Mouse (Mus musculus): ENCODE measurements around the gene Adam1b.

The Adam1b gene

DNA sequence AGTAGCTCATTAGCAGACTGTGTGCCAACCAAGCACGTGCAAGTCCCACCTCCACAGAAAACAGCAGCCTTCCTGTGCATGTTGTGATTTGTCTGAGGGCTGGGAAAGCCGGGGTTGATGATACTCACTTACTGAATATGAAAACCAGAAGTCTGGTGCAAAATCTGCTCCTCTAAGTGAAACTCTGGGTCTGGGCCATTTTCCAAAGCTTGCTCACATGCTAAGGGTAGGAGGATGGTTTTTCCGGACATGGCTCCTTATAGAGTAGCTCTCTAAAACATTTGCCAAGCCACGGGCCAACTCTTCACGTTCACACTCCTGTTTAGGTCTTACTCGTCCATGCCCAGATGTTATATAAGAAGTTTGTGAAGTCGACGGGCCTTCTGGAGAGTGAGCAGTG is 9.9 kb downstream of the Adam1b start:
- DNase-seq (ENCODE audit: low spot score): peak; percentile 21

DNA sequence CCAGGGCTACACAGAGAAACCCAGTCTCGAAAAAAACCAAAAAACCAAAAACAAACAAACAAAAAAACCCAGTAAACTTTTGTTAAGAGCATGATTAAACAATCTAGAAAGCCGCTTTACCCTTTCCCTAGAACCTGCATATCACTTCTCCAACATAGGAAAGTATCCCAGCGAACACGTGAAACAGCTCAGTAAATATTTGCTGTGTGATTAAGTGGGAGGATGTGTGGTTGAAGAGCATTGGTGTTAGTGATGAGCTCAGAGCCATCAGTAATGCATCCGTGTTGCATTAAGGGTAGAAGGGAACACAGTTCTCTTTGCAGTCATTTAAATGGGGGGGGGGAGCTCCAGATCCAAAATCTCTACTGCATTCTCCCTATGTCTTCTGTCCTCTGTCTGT is 18.4 kb downstream of the Adam1b start:
- DNase-seq (ENCODE audit: low spot score): no peak

DNA sequence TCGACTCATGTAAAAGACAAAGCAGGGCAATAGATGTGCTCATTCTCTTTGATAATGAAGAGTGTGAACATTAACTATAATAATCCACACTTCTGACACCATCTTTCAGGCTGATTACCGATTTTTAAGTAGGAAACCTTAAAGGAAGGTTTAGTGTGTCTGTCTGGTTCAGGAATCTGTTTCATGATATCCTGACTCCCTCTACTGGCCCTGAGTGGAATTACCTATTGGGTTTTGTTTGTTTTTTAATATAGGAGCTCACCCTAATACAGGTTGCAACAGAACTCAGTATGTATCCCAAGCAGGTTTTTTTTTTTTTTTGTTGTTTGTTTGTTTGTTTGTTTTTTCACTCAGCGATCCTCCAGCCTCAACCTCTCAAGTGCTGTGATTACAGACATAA is 25.6 kb downstream of the Adam1b start:
- DNase-seq (ENCODE audit: low spot score): peak; percentile 90

DNA sequence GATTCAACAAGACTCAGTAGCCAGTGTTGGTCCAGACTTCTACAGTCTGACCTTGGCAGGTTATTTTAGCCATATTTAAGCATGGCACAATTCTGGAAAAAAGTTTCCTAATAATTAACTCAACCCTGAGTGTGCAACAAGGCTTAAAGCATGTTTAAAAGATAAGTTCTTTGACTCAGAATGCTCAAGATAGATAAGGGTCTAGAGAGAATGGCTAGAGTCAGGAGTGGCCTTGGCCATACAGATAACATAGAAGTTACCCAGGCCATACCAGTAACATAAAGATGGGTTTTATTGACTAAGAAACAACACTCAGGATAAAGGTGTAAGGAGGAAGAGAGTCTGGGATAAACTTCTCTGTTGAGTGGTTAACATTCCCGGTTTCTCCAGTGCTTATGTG is 27.2 kb downstream of the Adam1b start:
- no peak for DNase-seq (ENCODE audit: low spot score)

DNA sequence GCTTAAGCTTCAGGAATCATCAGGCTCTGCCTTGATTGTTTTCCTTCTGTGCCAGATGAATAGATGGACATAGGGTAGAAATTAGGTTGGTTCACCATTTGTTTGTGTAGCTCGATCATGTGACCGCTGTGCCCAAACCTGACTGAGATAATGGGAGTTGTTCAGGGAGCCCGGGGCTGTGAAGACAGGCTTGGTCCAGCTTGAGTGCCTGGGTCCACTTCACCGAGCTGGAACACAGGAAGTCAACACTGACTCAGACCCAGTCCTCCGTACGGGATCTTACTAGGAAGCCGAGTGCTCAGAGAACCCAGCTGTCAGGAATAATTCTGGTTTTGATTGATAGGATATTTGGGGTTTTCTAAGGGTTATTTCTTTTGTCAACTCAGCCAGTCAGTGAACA is 28.6 kb downstream of the Adam1b start:
- DNase-seq (ENCODE audit: low spot score): no peak

DNA sequence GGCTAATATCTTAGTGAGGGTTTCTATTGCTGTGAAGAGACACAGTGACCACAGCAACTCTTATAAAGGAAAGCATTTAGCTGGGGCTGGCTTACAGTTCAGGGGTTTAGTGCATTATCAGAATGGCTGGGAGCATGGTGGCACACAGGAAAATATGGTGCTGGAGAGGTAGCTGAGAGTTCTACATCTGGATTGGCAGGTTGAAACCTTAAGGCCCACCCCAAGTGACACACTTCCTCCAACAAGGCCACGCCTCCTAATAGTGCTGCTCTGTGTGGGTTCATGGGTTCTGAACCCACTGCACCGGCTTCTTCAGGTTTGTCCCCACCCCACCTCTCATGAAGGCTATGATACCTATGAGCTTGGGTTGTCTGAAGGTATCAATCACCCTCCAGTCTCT is 30.8 kb downstream of the Adam1b start:
- no peak for DNase-seq (ENCODE audit: low spot score)

DNA sequence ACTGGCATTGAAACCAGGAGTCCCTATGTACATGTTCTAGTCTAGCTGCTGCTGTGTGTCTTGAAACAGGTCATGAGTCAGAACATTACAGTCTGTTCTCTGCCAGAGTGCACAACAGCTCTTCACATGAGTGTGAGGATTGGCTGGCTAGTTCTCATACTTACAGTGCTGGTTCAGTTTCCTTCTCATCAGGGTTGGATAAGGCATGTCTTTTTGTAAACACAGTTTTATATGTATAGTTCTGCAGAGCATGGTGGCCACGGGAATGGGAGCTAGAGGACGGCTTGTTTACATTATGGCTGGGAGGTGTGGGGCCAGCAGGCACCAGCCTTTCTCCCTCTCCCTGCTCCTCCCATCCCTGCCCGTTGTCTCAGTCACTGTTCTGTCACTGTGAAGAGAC is 33.7 kb downstream of the Adam1b start:
- DNase-seq (ENCODE audit: low spot score): no peak

DNA sequence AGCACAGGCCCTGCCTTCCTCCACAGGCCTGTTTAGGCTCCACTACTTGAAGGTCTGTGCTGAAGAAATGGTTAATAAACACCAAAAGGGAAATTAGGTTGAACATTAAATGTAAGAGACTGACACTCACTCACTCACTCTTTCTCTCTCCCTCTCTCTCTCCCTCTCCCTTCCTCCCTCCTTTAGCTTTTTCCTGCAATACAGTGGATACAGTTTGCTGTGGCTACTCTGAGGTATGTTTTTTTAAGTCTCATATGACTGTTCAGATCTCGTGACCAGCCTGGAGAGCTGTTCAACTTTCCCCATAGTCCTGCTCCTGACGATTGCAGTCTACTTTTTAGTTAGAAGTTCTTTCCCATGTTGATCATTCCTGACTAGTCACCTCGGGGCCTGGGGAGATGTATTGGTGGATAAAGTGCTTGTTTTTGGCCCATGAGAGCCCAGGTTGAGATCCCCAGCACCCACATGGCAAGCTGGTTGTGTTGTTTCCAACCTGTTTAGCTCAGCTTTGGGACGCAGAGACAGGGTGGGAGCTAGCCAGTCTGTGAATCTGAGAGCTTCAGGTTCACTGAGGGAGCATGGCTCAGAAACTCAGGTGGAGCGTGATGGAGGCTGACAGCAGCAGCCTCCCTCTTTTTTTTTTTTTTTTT is 39.5 kb downstream of the Adam1b start:
- DNase-seq (ENCODE audit: low spot score): no peak

DNA sequence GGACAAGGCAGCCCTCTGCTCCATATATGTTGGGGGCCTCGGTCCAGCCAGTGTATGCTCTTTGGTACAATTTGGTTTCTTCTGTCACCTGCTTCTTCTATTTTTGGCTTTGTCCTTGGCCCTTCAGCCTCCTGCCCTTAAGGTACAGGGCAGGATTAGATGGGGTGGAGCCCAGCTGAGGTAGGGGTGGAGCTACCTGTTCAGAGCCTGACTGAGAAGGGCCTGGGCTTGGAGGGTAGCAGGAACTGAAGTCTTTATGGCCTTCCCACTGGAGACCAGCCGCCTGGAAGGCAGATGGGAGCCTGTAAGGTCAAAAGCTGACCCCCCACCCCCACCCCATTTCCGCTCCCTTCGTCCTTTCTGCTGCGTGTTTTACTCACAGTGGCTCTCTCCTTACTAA is 40.3 kb downstream of the Adam1b start:
- no peak for DNase-seq (ENCODE audit: low spot score)

DNA sequence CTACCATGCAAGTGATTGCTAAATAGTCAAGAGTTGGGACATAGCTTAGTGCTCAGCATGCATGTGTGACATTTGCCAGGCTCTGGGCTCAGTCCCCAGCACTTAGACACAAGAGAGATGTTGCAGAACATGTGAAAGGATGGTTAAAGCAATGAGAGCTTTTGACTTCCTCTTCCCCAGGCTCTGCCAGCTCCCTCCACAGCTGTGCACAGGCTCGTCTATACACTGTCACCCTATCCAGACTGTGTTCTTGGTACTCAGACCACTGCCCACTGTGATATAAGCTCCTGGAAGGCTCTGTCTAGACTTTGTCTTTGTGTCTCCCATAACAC is 41.1 kb downstream of the Adam1b start:
- DNase-seq (ENCODE audit: low spot score): no peak

DNA sequence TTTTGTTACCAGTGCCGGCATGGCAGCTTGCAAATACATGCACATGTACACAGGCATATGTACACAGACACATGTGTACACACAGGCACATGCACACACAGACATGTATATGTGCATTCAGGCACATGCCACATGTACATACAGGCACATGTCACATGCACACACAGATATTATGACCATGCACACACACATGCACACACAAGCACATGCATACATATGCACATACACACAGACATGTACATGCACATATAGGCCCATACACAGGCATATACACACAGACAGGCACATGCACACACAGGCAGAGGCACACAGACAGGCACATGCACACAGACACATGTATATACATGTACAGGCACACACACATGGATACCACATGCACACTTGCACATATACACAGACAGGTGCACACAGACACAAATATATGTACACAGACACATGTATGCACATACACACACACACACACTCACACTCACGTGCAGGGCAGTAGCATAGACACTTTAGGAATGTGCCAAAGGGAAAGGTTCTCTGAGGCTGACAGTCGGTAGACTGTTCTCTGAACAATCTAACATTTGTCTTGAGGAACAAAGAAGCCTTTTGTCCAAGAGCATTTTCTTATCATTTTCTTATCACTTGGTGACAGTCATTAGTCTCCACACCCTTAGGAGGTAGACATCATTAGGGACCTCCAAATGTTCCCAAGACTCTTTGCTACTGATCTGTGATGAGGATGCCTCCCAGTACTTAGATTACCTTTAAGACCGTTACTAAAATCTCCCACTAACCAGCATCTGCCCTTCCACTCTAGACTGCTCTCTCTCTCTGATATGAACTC is 41.7 kb downstream of the Adam1b start:
- no peak for DNase-seq (ENCODE audit: low spot score)

DNA sequence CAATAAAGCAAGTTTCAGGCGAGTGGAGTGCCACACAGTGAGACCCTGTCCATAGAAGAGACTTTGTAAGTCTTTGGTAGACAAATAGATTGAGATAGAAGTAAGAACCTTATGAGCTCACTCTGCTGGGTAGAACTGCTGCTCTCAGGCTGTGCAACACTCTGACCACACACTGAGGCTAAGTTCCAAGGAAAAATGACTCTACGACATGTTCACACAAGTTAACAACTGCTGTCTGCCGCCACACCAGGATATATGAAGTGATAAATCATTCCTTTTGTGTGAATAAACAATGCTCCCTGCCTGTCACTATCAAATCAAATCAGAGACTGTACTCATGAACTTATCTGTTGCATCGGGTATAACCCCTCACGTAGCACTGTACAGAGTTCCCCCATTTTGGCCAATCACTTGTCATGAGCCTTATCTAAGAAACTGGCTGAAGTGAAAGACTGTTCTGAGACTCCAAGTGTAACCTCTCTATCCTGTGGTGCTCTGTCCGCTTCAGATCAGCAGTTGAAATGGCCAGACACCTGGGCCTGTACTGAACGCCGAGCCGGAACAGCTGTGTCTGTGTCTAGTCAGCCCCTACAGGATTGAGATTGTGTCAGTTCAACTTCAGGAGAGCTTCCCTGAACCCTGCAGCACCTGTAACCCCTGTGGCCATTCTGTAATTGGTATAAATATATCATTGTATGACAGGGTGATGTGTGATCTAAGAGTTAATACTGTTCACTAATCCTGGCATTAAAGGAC is 47.5 kb downstream of the Adam1b start:
- no peak for DNase-seq (ENCODE audit: low spot score)

DNA sequence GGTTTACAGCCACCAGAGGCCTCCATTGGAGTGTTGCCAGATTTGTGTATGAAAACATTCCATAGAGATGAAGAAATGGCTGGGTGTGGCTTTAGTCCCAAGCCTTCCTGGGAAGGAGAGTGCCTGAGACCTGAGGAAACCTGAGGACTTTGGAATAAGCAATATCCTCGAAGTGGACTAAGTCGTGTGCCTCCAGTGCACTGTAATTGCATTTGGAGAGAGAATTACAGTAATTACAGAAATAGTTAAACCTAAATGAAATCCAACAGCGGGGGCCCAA is 48.8 kb downstream of the Adam1b start:
- DNase-seq (ENCODE audit: low spot score): no peak

DNA sequence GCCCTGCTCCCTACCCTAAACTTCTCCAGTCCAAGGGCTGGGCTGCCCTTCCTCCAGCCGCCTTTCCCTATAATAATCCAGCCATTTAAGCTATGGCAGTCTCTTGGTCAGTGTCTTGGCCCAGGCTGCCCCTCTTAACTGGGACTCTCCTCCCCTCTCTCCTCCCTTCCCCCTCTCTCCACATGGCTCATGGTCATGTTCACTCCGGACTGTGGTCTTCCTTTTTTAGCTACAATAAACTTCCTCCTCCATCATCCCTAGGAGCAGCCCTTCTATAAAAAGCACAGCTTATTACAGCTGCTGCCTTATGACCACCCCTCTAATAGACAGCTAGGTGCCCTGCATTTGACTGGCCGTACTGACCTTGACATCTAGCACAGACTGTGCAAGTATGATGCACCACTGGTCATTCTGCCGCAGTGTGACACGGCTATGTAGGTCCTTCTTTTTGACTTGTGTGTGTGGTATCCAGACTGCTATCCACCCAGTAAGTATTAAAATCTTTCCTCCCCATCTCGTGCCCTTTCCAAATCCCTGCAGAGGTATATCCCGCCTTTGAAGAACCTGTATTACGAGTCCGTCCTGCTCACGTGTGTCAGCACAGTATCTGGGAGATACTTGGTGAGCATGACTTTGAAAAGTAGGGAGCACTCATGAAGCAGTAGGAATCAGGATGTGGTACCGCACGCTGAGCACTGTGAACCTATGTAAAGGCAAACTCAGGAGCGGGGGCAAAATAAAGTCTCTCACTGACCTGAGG is 49.3 kb downstream of the Adam1b start:
- DNase-seq (ENCODE audit: low spot score): no peak

DNA sequence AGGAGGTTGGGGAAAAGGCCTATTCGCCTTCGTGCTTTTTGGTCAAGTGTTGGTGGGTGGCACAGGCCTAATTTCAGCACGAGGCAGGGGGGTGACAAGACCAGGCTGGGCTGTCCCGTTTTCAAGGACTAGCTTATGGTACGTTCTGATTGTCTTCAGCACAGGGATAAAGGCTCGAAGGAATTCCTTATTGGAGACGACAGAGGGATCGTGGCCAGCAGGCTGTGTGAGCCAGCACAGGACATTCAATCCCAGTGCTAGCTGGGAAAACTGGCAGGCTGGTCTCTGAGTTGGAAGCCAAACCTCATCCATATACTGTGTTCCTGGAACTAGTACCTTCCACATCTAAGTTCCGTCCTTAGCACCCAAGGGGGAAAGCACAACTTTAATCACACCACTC is 50.3 kb downstream of the Adam1b start:
- no peak for DNase-seq (ENCODE audit: low spot score)

DNA sequence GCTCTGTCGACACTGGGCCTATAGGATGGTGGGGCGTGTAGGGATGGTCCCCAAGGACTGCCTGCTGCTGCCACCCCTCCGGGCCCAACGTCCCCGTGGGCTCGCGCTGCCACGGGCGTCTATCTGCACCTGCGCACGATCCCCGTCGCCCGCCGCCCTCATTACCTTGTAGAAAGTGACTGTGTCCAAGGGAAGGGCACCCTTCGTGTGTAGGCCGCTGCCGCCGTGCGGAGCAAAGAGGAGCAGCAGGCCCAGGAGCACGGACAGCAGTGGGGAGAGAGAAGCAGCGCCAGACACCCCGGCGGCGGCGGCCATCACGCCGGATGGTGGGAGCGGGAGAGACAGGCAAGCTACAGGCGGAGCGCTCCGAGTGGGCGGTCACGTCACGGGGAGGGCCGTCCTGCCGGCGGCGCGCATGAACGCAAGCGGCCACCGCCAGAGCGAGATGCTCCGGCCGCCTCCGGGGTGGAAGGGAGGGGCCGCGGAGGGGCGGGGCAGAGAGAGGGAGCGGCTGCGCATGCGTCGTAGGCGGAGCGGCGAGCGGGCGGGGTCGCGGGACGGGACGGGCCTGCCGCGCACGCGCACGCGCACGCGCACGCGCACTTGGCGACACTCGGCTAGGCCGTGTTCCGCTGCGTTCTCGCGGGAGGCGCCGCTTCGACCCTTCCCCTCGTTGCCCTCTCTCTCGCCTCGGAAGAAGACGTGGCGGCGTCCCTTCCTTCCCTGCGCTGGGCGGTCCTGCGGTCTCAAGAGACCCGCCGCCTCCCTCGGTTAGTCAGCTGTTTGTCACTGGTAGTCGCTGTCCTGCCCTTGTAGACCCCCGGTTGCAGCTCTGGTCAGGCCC is 51.0 kb downstream of the Adam1b start, which contains the start of gene Erp29:
Erp29 (minus strand) TSS at position 481 of the 844 bp plus-strand sequence.
- peak; percentile 90 for DNase-seq (ENCODE audit: low spot score)

DNA sequence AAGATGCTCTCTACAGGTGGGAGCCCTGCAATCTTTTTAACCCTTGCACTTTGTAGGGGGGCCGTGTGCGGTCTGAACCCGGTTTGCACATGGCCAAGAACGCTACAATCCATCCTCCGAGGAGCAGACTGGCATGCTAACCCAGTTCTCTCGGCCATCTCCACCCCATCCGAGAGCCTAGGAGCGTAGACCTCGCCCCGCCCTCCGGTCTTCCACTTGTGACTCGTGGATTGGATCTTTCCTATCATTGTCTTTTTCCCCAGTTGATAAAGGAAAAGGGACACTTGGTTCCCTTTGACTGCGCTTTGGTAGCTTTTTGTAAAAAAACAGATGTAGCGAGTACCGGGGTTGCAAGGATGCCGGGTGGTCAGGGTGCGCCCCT is 51.6 kb downstream of the Adam1b start, which contains the start of gene Tmem116:
Tmem116 (plus strand) TSS at position 250 of the 382 bp plus-strand sequence.
- no peak for DNase-seq (ENCODE audit: low spot score)

DNA sequence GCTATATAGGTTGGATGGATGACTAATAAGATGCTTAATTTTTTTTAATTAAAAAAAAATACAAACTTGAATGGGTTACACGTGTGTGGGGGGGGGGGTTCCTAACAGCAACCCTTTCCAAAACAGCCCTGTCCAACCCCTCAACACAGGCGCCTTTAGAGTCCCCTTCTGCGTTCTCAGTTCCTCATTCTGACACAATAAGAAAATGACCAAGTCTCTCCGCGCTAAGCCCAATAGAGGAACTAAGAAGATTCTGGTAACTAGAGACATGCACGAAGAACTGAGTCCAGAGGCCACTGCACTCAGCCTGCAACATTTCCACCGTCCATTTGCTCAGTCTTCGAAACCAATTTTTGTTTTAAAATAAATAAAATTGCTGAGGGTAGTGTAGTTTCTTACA is 52.0 kb downstream of the Adam1b start:
- no peak for DNase-seq (ENCODE audit: low spot score)

DNA sequence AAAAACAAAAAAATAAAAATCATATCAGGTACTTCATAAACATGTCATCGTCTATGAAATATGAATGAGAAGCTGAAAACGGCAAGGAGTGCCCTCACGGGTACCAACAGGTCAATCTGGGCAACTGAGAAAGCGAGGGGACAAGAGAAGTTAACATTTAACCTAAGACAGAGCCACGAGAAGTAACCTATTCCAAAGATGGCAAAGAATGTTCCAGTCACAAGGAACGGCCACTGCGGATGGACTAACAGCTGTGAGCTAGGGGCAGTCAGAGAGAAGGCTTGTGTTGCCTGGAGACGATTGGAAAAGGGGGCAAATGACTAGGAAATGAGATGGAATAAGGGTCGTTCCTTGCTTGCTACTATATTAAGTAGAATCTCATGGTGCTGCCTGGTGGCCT is 52.8 kb downstream of the Adam1b start:
- DNase-seq (ENCODE audit: low spot score): no peak
